Comparison of ENCODE assay signal across 31 mouse cellular contexts in the genomic region with DNA sequence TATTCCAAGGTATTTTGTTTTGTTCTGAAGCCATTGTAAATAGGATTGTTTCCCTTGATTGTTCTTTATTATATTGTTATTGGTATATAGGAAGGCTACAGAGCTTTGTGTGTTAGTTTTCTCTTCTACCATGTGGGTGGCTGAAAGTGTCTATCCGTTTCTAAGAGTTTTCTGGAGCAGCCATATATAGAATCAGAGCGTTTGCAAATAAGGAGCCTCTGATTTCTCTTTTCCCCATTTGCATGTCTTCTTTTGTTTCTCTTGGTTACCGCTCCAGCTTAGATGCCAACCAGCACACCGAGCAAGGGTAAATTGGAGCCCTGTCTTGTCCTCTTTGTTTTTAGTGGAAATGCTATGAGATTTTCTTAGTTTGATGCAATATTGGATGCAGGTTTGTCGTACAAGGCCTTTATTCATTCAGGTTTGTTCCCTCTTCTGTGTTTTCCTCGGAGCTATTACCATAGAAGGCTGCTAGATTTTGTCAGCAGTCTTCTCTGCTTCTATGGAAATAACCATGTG. TPM values are rescaled to one million over a fixed set of nuclear protein-coding genes. Genes with fewer than 3 reads are reported as not detected.
DNase-seq lines count a peak whose midpoint lies in the region; ATAC-seq and TF ChIP-seq lines count a peak whose summit lies in the region.
"Had no signal": no experiment of that assay in that cellular context is flagged by ENCODE, and none has a peak within 500 bp of the region (broad histone marks: within the 10 kb centered on the region; RNA-seq: fewer than 3 reads in every experiment).

No protein-coding gene starts in this region.

- no peak for TF ChIP-seq CTCF in forebrain, postnatal 0 days (IDR thresholded peaks at IDR 0.05; ENCODE audit: low read depth)

- H3K27ac ChIP-seq in forebrain, postnatal 0 days (ENCODE audit: low read depth, low read length) = peak overlapping the region; percentile 45; the same call in 1 of the 2 replicates
- no peak overlapping the region for H3K27ac ChIP-seq in forebrain, embryonic 11.5 days (ENCODE audit: low read depth, low read length)
- H3K27ac ChIP-seq: embryonic facial prominence, embryonic 10.5 days; embryonic facial prominence, embryonic 13.5 days; forebrain, embryonic 13.5 days; heart, adult 2 months; heart, embryonic 10.5 days; heart, embryonic 13.5 days; hindbrain, embryonic 14.5 days; hindbrain, postnatal 0 days had no signal

- no peak overlapping the region for H3K4me2 ChIP-seq in forebrain, postnatal 0 days (ENCODE audit: low read depth)
- H3K4me2 ChIP-seq in forebrain, embryonic 11.5 days (ENCODE audit: low read depth, low read length, severe bottlenecking) = no peak overlapping the region
- H3K4me2 ChIP-seq: embryonic facial prominence, embryonic 13.5 days; forebrain, embryonic 13.5 days; heart, embryonic 13.5 days; hindbrain, embryonic 14.5 days had no signal

- no peak overlapping the region for H3K4me3 ChIP-seq in forebrain, postnatal 0 days (ENCODE audit: low read depth, low read length)
- no peak overlapping the region for H3K4me3 ChIP-seq in forebrain, embryonic 11.5 days (ENCODE audit: low read depth, low read length)
- H3K4me3 ChIP-seq: embryonic facial prominence, embryonic 10.5 days; embryonic facial prominence, embryonic 13.5 days; erythroblast, embryonic 14.5 days; forebrain, embryonic 13.5 days; heart, adult 2 months; heart, embryonic 10.5 days; heart, embryonic 13.5 days had no signal

- H3K9ac ChIP-seq in forebrain, postnatal 0 days = no peak overlapping the region
- H3K9ac ChIP-seq in forebrain, embryonic 11.5 days (ENCODE audit: low read length) = no peak overlapping the region
- H3K9ac ChIP-seq: embryonic facial prominence, embryonic 13.5 days; forebrain, embryonic 13.5 days; heart, embryonic 13.5 days; hindbrain, embryonic 14.5 days had no signal

- no peaks in the 10 kb centered on the region for H3K4me1 ChIP-seq in forebrain, postnatal 0 days (ENCODE audit: insufficient read depth)
- H3K4me1 ChIP-seq in forebrain, embryonic 11.5 days (replicated peaks; ENCODE audit: control insufficient read depth, insufficient read depth, low read length) = no peaks in the 10 kb centered on the region
- H3K4me1 ChIP-seq: embryonic facial prominence, embryonic 10.5 days; embryonic facial prominence, embryonic 13.5 days; forebrain, embryonic 13.5 days; heart, embryonic 10.5 days; heart, embryonic 13.5 days had no signal

- H3K9me3 ChIP-seq in forebrain, postnatal 0 days (ENCODE audit: low read length) = no peaks in the 10 kb centered on the region
- no peaks in the 10 kb centered on the region for H3K9me3 ChIP-seq in forebrain, embryonic 11.5 days (ENCODE audit: control insufficient read depth, low read length)
- H3K9me3 ChIP-seq: embryonic facial prominence, embryonic 10.5 days; embryonic facial prominence, embryonic 13.5 days; forebrain, embryonic 13.5 days; heart, embryonic 10.5 days; heart, embryonic 13.5 days had no signal

- intact Hi-C loops in left cerebral cortex, postnatal 25 days (cut with DNase I) = loop anchor here (5.0 kb wide), 2 partner anchors 55 to 80 kb away; no protein-coding TSS in a partner anchor
- intact Hi-C loops in left cerebral cortex, postnatal 4 days (cut with DNase I) = no loop called here

- H3K27me3 ChIP-seq in forebrain, postnatal 0 days (ENCODE audit: insufficient read depth, low read length) = no peaks in the 10 kb centered on the region
- no peaks in the 10 kb centered on the region for H3K27me3 ChIP-seq in forebrain, embryonic 11.5 days (ENCODE audit: control insufficient read depth, insufficient read depth, low read length)
- H3K27me3 ChIP-seq: embryonic facial prominence, embryonic 13.5 days; forebrain, embryonic 13.5 days; heart, embryonic 13.5 days had no signal

- peak; percentile 29; the same call in 1 of the 2 replicates for ATAC-seq in forebrain, postnatal 0 days
- ATAC-seq in forebrain, embryonic 11.5 days (replicated peaks; ENCODE audit: low FRiP score) = no peak
- ATAC-seq: activated CD4-positive, CD25-positive, alpha-beta regulatory T cell, adult 4 months; forebrain, embryonic 13.5 days; forebrain, embryonic 16.5 days; hindbrain, postnatal 0 days; inflammation-experienced regulatory T-cells, adult 6 months had no signal

- WGBS in forebrain, postnatal 0 days = 60% methylated on average over 6 of the region's 6 CpGs
- WGBS in forebrain, embryonic 11.5 days = 88% methylated on average over 6 of the region's 6 CpGs

- H3K36me3 ChIP-seq in forebrain, postnatal 0 days (ENCODE audit: insufficient read depth) = no peaks in the 10 kb centered on the region
- no peaks in the 10 kb centered on the region for H3K36me3 ChIP-seq in forebrain, embryonic 11.5 days (ENCODE audit: control insufficient read depth, insufficient read depth, low read length)
- H3K36me3 ChIP-seq: embryonic facial prominence, embryonic 10.5 days; embryonic facial prominence, embryonic 13.5 days; heart, embryonic 10.5 days; heart, embryonic 13.5 days had no signal

- DNase-seq in forebrain, postnatal 0 days = peak; percentile 11
- no peak for DNase-seq in forebrain, embryonic 11.5 days (ENCODE audit: low spot score)
- peak; percentile 22 to 75 for DNase-seq in left cerebral cortex, postnatal 25 days (ENCODE audit: low spot score in 2 of 2)
- no peak for DNase-seq in left cerebral cortex, postnatal 4 days
- DNase-seq in brain, adult 2 months (ENCODE audit: low read depth, low spot score) = peak; percentile 58
- DNase-seq in lung, postnatal 10 days = no peak
- DNase-seq: adrenal gland, adult 8-10 months; adrenal gland, postnatal 36 days; cerebellum, adult 11 months; cerebellum, adult 2 months; cerebellum, adult 9-11 months; cerebellum, postnatal 25 days; embryo, embryonic 11 days; gastrocnemius, postnatal 10 days; gastrocnemius, postnatal 36 days; heart, adult 2 months; heart, postnatal 14 days; heart, postnatal 4 days had no signal

RNA-seq across cellular contexts. Expression of a gene that starts 24.6 kb away (rescaled TPM):
- 0.48 and 0.77 TPM in 2 replicates for total RNA-seq in forebrain, postnatal 0 days (2014; rRNA removed)
- 0.12 and 0.16 TPM in 2 replicates for polyA plus RNA-seq in forebrain, postnatal 0 days (2015; fragmentation: Nextera tagmentation; extraction: Ambion mirVana)
- polyA plus RNA-seq in forebrain, embryonic 11.5 days (2014; fragmentation: Nextera tagmentation; extraction: Ambion mirVana) = not detected in 2 replicates
- 1 to 10 TPM; 3.0 to 4.4 TPM for total RNA-seq in left cerebral cortex, postnatal 25 days (2021)
- 1 to 10 TPM; 2.3 to 2.4 TPM for total RNA-seq in left cerebral cortex, postnatal 4 days (2021)
- total RNA-seq: gastrocnemius, adult 18-20 months; gastrocnemius, postnatal 36 days; heart, adult 2 months; hindbrain, postnatal 0 days had no signal
- polyA plus RNA-seq: activated CD4-positive, CD25-positive, alpha-beta regulatory T cell, adult 4 months; embryonic facial prominence, embryonic 10.5 days; erythroblast, embryonic 14.5 days; forebrain, embryonic 13.5 days; heart, embryonic 10.5 days; heart, embryonic 13.5 days; heart, embryonic 16.5 days; inflammation-experienced regulatory T-cells, adult 6 months had no signal

Comparison
In these comparisons a context has a peak if more than half of its experiments do, and no peak if none do; other contexts are left out.
1. DNase-seq: peak in forebrain, postnatal 0 days (single experiment), left cerebral cortex, postnatal 25 days (2 of 2) and brain, adult 2 months (single experiment); none in forebrain, embryonic 11.5 days (single experiment), left cerebral cortex, postnatal 4 days (single experiment) and lung, postnatal 10 days (single experiment).